Mouse (Mus musculus) limb, embryonic 14.5 days (tissue): ENCODE data around the gene Wdr63. TPM values are rescaled to one million over a fixed set of nuclear protein-coding genes. Genes with fewer than 3 reads are reported as not detected.

Experiments used
- ATAC-seq: fragments of 200-750 bp; cut with Nextera tagmentation; 2 replicates; pipeline ENCODE4 v1.8.0; 2017; ENCODE audit warnings: low read depth, moderate number of reproducible peaks, moderate TSS enrichment; ENCODE audit not compliant: low FRiP score
- DNase-seq: peaks from one replicate; pipeline ENCODE4 v3.0.0-alpha.2; 2015; ENCODE audit warnings: low spot score
- H3K27ac ChIP-seq: fragments of 300-500 bp; sonication (generic); replicated peaks from 2 replicates; pipeline ENCODE4 v1.5.1; 2014; ENCODE audit warnings: low read depth, mild to moderate bottlenecking, low read length, moderate library complexity, mixed read lengths
- H3K27me3 ChIP-seq: fragments of 300-500 bp; sonication (generic); 2 replicates; pipeline ENCODE4 v1.6.1; 2014; ENCODE audit warnings: low read length, mixed read lengths; ENCODE audit not compliant: control insufficient read depth, insufficient read depth
- H3K36me3 ChIP-seq: fragments of 300-500 bp; sonication (generic); 2 replicates; pipeline ENCODE4 v1.6.1; 2014; ENCODE audit warnings: mild to moderate bottlenecking, low read length, moderate library complexity, mixed read lengths; ENCODE audit not compliant: control insufficient read depth, insufficient read depth
- H3K4me1 ChIP-seq: fragments of 300-500 bp; sonication (generic); 2 replicates; pipeline ENCODE4 v1.6.1; 2014; ENCODE audit warnings: antibody characterized with exemption, low read length, mixed read lengths; ENCODE audit not compliant: control insufficient read depth, insufficient read depth
- H3K4me2 ChIP-seq: fragments of 300-500 bp; sonication (generic); replicated peaks from 2 replicates; pipeline ENCODE4 v1.6.1; 2014; ENCODE audit warnings: low read depth, mild to moderate bottlenecking, low read length, moderate library complexity; ENCODE audit not compliant: severe bottlenecking
- H3K4me3 ChIP-seq: fragments of 300-500 bp; sonication (generic); replicated peaks from 2 replicates; pipeline ENCODE4 v1.5.1; 2014; ENCODE audit warnings: low read length
- H3K9ac ChIP-seq: fragments of 300-500 bp; sonication (generic); 2 replicates; pipeline ENCODE4 v1.6.1; 2014; ENCODE audit warnings: mild to moderate bottlenecking, low read depth, low read length, moderate library complexity; ENCODE audit not compliant: severe bottlenecking
- H3K9me3 ChIP-seq: fragments of 300-500 bp; sonication (generic); 2 replicates; pipeline ENCODE4 v1.6.1; 2016; ENCODE audit warnings: low read length; ENCODE audit not compliant: control insufficient read depth
- POLR2A ChIP-seq: fragments of 200-500 bp; IDR thresholded peaks from 2 replicates; pipeline ENCODE4 v1.8.0; 2012; ENCODE audit warnings: inconsistent platforms, mild to moderate bottlenecking, moderate library complexity, borderline replicate concordance; ENCODE audit not compliant: insufficient read depth, insufficient read length; ENCODE audit errors: extremely low read depth
- WGBS: fragments of 180-500 bp; shearing (Covaris S2); extraction: QIAGEN DNeasy Blood & Tissue Kit; methylation state at CpG from one replicate; pipeline ENCODE4 v1.1.7; 2014; 5-methylcytosine and 5-hydroxymethylcytosine counted together
- polyA plus RNA-seq, 2 experiments: library from polyadenylated mRNA; depleted of rRNA in 1 of 2; stranded (reverse) in 1 of 2; unstranded in 1 of 2; fragments of >200 nt; fragmentation: Nextera tagmentation in 1 of 2; extraction: Ambion mirVana in 1 of 2; gene quantifications; 2 replicates each; pipeline versions ENCODE4 v1.2.1 to v1.2.3; 2012 to 2014

The Wdr63 gene
- polyA plus RNA-seq, 2 experiments = 0.20 TPM; not detected in 1

- DNase-seq (no peak), ATAC-seq (no peak)
- WGBS = 66% methylated on average over 7 of the region's 7 CpGs
Measured at GRCm38 (mm10) chr3:146072780-146073179, 35.1 kb downstream of the Wdr63 start.

GRCm38 (mm10) chr3:146069276-146069675 is 38.7 kb downstream of the Wdr63 start:
- DNase-seq = no peak
- ATAC-seq = no peak
- Histone ChIP-seq H3K4me1 (no peaks in the 10 kb centered on the region), H3K4me3 (no peak overlapping the region), H3K4me2 (no peak overlapping the region), H3K27ac (no peak overlapping the region), H3K36me3 (no peaks in the 10 kb centered on the region), H3K27me3 (no peaks in the 10 kb centered on the region), H3K9me3 (no peaks in the 10 kb centered on the region), H3K9ac (no peak overlapping the region)
- TF ChIP-seq POLR2A = no peak
- 34% methylated on average over 4 of the region's 4 CpGs for WGBS

More at GRCm38 (mm10) chr3:146072780-146073179, 35.1 kb downstream of the Wdr63 start:
- no peak overlapping the region for H3K4me2 ChIP-seq
- no peak overlapping the region for H3K27ac ChIP-seq
- H3K4me1 ChIP-seq = no peaks in the 10 kb centered on the region
- no peaks in the 10 kb centered on the region for H3K9me3 ChIP-seq
- no peaks in the 10 kb centered on the region for H3K36me3 ChIP-seq
- no peaks in the 10 kb centered on the region for H3K27me3 ChIP-seq
- H3K9ac ChIP-seq = no peak overlapping the region
- no peak overlapping the region for H3K4me3 ChIP-seq
- TF ChIP-seq POLR2A = no peak

- H3K4me2 ChIP-seq = no peak overlapping the region
- DNase-seq (no peak), ATAC-seq (no peak)
- no peaks in the 10 kb centered on the region for H3K27me3 ChIP-seq
- H3K4me1 ChIP-seq = no peaks in the 10 kb centered on the region
- H3K9me3 ChIP-seq = no peaks in the 10 kb centered on the region
- no peak for TF ChIP-seq POLR2A
- H3K4me3 ChIP-seq = no peak overlapping the region
- no peak overlapping the region for H3K27ac ChIP-seq
- no peak overlapping the region for H3K9ac ChIP-seq
- 81% methylated on average over 10 of the region's 11 CpGs for WGBS
- no peaks in the 10 kb centered on the region for H3K36me3 ChIP-seq
Measured at GRCm38 (mm10) chr3:146063146-146063545, 44.8 kb downstream of the Wdr63 start.

- TF ChIP-seq POLR2A = no peak
- Histone ChIP-seq H3K27ac (no peak overlapping the region), H3K36me3 (no peaks in the 10 kb centered on the region), H3K9ac (no peak overlapping the region), H3K4me3 (no peak overlapping the region), H3K27me3 (no peaks in the 10 kb centered on the region), H3K9me3 (no peaks in the 10 kb centered on the region), H3K4me1 (no peaks in the 10 kb centered on the region), H3K4me2 (peak overlapping the region; percentile 1; the same call in 1 of the 2 replicates)
- ATAC-seq (no peak), DNase-seq (no peak)
- 66% methylated on average over 15 of the region's 15 CpGs for WGBS
Measured at GRCm38 (mm10) chr3:146059356-146059926, 48.5 kb downstream of the Wdr63 start.

- no peaks in the 10 kb centered on the region for H3K9me3 ChIP-seq
- no peak overlapping the region for H3K4me3 ChIP-seq
- H3K27ac ChIP-seq = no peak overlapping the region
- no peak overlapping the region for H3K9ac ChIP-seq
- H3K27me3 ChIP-seq = no peaks in the 10 kb centered on the region
- DNase-seq = peak; percentile 51
- H3K4me2 ChIP-seq = no peak overlapping the region
- 5% methylated on average over 4 of the region's 4 CpGs for WGBS
- no peaks in the 10 kb centered on the region for H3K4me1 ChIP-seq
- no peak for ATAC-seq
- no peak for TF ChIP-seq POLR2A
- H3K36me3 ChIP-seq = no peaks in the 10 kb centered on the region
Measured at GRCm38 (mm10) chr3:146058263-146058662, 49.7 kb downstream of the Wdr63 start.

- H3K27me3 ChIP-seq = no peaks in the 10 kb centered on the region
- H3K36me3 ChIP-seq = no peaks in the 10 kb centered on the region
- ATAC-seq (no peak), DNase-seq (no peak)
- no peak for TF ChIP-seq POLR2A
- no peak overlapping the region for H3K27ac ChIP-seq
- H3K9me3 ChIP-seq = no peaks in the 10 kb centered on the region
- no peak overlapping the region for H3K4me2 ChIP-seq
- 76% methylated on average over 7 of the region's 7 CpGs for WGBS
- no peak overlapping the region for H3K9ac ChIP-seq
- no peak overlapping the region for H3K4me3 ChIP-seq
- no peaks in the 10 kb centered on the region for H3K4me1 ChIP-seq
Measured at GRCm38 (mm10) chr3:146057131-146057530, 50.8 kb downstream of the Wdr63 start.
